Mouse (Mus musculus): Measurements from ENCODE around the gene Mpl.

Mpl gene

DNA sequence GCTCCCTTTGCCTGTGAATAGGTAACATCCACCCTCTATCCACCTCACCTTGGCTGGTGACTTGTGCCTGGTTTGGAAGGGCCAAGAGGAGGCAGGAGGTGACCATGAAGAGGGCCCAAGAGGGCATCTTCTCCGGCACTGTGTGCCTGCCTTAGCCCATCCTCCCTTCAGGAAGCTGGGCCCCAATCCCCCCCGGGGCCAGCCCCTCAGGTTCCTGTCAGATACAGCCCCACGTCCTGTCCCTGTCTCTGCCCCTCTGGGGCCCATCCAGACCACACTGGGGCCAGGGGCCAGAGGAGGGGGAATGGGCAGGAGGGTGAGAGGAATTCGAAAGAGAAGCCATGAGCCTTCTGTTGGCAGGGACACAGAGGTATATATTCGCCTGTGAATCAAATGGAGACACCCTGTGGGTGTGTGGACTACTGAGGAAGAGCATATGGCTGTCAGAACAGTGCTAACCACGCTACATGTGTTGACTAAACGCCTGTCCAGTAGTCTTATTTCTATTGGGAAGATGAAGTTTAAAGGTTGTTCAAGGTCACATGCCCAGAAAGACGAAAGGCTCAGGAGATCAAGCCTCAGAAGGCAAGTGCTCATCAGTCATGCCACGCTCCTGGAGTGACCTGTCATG lies at the start of gene Mpl:
Gene Mpl, minus strand, starts transcription at position 169 of the 631 bp plus-strand sequence.
- DNase-seq = no peak

DNA sequence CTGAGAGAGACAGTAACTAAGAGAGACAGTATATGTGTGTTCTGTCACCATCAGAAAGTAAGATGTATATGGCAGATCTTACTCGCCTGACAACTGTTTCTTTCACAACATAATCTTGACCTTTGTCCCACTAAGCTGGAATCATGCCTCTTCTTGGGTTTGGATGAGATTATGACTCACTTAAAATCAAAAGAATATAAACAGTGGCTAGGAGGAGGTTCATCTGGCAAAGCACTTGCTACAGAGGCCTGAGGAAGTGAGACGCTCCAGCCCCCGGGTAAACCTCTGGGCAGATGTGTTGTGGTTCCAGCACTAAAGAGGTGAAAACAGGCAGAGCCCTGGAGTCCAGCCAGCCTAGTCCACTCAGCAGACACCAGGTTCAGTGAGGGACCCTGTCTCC lies 48.2 kb upstream of the Mpl start:
- DNase-seq = peak; percentile 27 to 65

DNA sequence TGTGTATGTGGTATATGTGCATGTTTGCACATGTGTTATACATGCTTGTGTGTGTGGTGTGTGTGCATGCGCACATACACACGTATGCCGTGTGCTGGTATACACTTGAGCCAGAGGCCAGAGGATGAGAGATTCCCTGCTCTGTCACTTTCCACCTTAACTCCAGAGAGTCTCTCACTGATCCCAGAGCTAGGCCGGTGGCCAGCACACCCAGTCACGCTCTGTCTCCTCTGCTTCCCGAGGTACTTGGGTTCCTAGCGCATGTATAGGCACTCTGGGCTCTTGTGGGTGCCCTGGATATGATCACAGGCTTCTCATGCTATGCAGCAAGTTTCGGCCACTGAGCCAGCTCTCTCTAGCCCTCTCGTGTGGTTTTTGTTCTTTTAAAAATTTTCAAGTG lies 43.5 kb upstream of the Mpl start:
- DNase-seq = peak; percentile 16 to 33

DNA sequence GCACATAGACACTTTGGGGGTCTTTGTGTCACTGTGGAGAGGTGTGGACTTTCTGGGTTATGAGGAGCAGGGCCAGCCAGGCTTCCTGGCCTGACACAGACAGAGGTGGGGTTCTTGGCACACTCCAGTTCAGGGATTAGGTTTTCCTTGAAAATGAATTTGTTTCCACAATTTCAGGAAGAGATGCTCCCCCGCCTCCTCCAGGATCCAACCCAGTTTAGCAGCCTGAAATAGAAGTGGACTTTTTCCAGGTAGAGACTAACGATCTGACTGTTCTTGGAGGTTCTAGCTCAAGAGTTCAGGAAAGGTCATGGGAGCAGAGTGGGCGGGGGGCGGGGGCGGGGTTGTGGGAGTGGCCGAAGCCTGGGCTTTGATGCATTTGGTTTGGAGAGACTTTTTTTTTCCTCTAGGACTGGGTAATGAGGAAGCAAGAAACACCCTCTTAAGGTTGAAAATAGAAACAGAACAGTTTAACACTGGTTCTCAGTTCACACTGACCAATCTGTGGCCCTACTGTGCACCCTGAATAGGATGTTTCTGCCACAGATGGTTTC lies 42.9 kb upstream of the Mpl start:
- DNase-seq = peak; percentile 18 to 24

DNA sequence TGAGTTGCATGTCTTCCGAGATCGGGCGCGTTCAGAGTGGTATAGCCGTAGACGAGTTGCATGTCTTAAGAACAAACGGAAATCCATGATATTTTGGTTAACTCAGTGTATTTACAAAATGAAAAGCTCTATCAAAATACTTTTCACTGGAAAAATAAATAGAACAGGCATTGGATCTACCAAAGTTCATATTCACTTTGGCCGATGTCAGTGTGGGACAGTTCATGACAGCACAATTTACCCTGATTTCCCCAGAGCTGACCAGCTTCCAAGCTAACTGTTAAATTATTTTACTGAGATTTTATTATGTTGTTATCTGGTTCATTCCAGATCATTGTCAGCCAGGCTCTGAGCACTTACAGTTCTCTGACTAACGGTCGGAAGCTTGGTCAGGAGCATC lies 33.1 kb upstream of the Mpl start:
- no peak for DNase-seq

DNA sequence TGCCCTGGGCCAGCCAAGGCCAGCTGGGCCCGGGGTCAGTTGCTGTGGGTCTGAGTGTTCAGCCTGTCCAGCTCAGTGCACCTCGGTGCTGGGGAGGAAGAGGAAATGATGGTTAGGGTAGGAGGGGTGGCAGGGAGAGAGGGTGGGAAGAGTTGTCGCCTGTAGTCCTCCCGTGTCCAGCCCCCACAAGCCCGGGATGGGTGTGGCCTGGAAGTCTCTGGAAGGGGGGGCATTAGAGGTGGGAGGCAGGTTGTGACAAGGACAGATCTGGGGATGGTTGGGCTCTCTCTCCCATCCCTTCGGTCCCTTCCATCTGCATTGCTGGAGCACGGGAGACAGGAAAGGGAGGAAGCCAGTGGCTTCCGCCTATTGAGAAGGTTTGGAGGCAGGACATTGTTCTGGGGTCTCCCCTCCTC lies 32.4 kb upstream of the Mpl start, which contains the start of gene Tie1:
Gene Tie1, minus strand, starts transcription at position 345 of the 416 bp plus-strand sequence.
- peak; percentile 86 to 90 for DNase-seq

DNA sequence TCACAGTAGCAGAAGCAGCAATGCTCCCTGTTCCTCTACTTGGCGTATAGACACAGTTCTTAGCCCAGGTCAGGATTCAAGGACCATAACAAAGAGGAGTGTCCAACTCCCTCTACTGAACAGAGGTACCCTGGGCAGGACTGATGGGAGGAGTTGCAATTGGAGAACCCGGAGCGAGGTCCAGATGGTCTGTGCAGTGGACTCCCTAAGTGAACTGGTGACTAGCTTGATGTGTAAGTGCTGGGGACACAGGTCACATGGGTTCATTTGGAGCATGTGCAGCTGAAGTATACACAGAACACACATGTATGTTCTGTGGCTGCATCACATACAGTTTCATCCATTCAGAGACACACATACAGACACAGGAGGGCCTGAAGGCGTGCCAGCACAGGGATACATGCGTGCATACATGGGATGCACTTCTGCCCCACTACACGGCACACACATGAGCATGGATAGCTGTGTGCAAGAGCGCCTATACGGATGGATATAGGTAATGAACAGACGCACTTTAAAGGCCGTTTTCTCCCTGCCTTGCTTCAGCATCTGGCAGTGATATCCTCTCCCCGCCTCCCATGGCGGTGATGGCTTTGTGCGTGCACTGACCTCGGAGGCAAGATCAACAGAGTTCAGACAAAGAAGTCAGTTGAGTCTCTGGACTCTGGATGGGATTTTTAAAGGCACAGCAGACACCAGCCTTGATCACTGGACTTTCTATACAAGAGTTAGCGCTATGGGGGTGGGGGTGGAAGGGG lies 19.6 kb upstream of the Mpl start:
- no peak for DNase-seq

DNA sequence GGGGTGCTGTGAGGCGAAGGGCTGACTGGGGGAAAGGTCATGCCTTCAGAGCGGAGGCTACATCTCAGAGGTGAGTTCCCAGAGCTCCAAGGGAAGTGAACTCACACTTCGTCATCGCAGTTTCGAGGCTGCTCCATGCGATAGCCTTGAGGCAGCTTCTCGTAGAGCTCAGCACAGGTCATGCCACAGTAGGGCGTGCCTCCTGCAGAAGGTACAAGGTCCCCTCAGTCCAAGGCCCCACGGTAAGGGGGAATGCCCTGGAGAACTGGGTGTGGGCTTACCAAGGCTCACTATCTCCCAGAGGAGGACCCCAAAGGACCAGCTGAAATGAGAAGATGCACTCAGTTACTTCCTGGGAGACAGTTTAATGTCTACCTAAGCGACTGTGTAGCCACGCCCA lies 15.4 kb upstream of the Mpl start:
- no peak for DNase-seq

DNA sequence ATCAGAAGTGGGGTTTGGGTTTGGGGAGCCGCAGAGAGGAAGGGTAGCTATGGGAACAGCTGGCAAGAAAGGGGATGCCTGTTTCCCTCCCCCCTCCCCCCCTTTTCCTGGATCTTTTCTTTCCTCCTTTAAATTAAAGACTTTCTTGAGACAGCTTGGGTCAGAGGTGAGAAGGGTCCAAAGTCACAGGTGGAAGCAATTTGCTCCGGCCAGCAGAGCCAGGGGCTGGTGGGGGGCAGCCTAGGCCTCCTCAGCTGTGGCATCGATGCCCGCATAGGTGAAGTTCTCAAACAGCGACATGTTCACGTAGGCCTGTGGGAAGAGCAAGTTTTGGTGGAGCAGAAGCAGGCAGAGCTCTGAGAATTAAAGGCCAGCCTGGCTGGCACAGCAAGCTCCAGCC lies 14.0 kb upstream of the Mpl start:
- DNase-seq = no peak

DNA sequence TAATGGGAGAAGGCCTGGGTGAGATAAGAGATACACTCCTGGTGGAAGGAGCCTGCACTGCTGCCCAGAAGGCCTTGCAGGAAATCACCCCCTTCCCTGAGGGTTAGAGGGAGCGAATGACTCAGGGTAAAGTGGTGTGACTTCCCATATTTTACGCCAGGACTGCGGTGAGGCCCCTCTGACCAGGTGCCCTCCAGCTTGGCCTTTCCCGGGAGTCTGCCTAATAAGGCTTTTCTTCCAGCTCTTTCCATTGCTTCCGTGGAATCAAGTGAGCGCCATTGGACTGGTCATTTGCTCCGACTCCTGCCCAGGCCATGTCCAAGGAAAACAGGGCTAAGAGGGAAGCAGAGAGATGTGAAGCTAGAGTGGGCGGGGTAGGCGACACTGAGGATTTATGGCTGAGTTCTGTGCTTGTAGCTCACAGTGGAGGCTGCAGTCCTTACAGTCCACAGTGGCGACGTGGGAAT lies 8.4 kb upstream of the Mpl start:
- no peak for DNase-seq

DNA sequence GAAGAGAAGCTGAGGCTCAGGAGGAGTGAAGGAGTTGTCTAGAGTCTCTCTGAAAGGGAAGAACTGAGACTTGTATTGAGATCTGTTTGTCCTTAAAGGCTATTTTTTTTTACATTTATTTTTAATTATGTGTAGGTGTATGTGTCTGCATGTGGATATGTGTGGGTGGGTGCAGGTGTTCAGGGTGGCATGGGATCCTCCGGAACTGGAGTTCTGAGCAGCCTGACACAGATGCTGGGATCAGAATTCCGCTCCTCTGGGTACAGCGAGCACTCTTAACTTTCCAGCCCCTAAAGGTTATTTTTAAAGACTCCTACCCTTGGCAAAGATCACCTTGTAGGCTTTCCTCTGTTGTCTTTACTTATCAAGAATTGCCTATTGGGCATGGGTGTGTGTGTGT lies 7.6 kb upstream of the Mpl start:
- DNase-seq = no peak

DNA sequence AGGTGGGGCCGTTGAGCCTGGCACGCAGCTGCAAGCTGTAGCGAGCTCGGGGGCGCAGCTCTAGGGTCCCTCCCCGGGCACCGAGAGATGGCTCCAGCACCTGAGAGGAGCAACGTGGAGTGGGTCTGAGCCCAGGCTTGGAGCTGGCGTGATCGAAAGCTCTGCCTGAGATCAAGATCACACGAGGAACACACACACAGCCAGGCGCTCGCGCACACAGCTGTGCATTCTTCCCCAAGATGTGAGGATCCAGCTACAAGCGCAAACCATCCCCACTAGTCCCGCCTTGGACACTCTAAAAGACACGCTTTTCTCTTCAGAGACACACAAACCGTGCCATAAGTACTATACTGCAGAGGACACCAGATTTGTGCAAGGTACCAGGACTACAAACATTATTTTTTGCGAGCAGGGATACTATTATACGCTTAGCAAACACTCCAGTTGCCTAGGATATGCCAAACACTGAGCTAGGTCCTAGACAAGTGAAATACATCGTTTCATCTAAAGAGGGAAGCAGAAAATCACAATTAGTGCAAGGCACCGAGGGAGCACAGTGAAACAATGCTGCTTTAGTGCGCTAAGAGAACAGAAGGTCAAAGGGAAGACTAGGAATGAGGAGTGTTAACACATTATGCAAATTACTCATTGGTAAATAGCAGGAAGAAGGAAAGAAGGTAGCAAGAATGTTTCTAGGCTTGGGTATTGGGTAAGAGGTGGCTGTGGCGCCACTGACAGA lies 10.7 kb downstream of the Mpl start:
- DNase-seq = no peak

DNA sequence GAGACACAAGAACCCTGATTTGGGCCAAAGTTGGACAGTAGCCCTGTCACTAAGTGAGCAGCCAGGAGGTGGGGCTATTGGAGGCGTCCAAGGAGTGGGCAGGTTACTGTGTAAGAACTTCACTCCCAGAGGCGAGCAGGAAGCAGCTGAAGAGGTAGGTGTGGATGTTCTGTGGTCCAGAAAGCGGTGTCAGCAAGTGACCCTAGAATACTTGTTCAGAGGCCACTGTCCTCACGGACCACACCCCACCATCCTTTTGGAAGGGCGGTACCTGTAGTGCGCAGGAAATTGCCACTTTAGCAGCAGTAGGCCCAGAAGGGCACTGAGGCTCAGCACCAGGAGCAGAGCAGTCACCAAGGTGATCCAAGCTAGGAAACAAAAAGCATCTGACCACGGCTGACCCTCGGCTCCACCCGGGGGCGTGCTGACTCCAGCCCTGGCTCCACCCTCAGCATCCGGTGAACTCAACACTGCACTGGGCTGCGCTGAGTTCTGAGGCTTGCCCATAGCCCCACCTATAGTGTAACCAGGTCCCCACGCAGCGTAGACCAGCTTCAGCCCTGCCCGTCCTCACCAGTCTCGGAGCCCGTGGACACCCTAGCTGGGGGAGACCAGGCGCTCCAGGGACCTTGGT lies 11.4 kb downstream of the Mpl start:
- DNase-seq = peak; percentile 85 to 88

DNA sequence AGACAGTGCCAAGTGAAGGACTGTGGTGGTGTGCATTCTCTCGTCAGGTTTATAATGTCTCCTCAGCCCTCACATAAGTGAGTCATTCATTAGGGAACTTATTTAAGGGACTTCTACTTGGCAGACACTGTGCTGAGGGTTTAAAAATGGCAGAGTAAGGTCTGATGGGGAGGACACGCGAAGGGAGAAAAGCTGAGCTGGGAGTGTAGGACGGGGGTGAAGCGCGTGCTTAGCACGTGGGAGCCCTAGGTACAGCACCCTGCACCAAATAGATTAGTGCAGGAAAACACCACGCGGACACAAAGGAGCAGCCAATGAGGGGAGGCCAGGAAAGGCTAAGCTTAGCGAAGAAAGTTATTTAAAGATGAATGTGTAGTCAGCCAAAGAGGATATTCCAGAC lies 12.2 kb downstream of the Mpl start:
- DNase-seq = no peak

DNA sequence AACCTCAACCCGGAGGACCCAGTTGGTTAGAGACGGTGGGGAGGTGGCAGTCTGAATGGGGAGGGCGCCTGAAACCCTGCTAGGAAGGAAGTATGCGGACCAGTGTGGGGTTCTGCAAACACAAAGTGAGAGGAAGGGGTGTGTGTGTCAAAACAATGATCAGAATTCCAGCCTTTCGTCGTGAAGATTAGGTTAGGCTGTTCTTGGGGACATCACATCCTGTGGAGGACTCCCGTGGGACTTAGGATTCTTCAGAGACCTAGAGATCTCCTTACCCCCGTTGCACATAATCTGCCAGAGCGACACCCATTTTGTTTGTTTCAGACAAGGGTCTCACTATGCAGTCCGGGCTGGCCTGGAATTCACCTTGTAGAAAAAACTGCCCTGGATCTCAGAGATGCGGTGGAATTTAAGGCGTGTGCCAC lies 19.5 kb downstream of the Mpl start:
- DNase-seq = no peak

DNA sequence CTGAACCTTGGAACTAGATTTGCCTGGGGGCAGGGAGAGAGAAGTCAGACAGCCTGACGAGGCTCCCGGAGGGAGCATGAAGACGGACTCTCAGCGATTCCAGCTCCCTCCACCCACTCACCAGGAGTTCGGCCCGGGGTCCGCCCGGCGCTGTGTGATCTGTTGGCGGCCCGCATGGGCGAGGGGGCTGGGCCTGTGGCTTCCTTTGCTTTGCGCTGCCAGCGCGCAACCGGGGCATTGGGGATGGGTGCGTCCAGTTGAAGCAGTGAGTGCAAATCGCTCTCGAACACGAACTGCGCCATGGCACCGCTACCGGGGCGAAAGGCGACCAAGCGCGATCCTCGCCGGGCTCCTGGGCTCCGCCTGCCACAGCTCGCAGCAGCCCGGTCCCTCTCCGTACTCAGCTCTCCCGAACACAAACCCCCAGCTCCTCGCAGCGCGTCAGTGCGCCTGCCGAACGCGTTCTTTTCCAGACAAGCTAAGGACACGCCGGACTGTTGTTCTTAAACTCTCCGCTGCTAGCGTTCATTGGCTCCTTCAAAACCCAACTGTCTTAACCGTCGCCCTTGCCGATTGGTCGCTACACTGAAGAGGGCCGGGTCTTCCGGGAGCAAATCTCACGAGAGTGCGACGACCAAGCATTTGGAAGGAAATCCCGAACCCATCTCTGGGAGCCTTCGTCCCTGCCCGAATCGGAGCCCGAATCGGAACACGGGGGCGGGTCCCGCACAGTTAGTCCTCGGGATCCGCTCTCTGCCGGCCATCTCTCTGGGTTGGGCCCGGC lies 20.3 kb downstream of the Mpl start, which contains the start of gene Cdc20:
Gene Cdc20, minus strand, starts transcription at position 533 of the 784 bp plus-strand sequence.
- peak; percentile 93 to 95 for DNase-seq

DNA sequence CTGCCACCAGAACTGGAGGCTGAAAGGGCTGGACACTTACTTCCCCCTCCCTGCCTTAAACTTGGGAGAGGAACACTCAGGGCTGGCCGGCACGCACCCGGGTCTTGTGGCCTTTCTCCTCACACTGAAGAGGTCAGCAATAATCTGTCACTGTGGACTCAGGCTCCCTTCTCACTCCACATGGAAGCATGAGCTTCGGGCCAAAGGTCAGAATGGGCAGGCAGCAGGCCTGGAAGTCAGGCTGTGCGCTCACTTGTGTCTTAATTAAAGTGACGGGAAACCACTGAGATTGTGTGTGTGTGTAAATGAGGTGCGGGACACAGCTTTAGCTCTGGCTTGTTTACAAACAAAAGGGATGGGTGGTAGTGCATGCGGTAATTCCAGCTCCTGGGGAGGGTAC lies 25.0 kb downstream of the Mpl start:
- no peak for DNase-seq

DNA sequence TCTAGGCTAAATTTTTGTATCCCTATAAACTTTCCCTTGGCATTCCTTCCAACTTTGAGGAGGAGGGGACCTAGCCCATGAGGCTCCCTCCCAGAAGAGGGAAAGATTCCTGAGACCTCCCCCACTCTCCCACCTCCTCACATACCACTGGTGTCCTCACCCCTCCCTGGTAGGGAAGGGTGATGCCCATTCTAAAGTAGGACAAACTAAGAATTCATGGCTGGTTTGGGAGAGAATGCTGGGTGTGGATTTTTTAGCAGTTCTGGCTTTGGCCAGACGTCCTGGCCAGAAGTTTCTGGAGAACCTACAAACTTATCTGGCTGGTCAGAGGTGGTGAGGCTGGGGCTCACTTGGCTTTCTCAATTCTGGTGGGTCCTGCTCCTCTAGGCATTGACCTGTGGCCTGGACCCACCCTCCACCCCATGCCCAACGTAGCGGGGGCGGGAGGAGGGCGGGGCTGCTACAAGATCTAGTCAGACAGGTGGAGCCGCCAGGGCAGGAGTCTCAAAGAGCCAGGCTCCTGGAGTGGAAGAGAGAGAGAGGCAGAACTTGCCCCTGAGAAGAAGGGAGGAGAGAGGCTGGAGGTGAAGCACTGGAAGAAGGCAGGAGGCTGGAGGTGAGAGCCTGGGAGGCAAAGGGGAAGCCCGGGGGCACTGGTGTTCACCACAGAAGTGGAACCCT lies 28.0 kb downstream of the Mpl start:
- peak; percentile 79 to 87 for DNase-seq

DNA sequence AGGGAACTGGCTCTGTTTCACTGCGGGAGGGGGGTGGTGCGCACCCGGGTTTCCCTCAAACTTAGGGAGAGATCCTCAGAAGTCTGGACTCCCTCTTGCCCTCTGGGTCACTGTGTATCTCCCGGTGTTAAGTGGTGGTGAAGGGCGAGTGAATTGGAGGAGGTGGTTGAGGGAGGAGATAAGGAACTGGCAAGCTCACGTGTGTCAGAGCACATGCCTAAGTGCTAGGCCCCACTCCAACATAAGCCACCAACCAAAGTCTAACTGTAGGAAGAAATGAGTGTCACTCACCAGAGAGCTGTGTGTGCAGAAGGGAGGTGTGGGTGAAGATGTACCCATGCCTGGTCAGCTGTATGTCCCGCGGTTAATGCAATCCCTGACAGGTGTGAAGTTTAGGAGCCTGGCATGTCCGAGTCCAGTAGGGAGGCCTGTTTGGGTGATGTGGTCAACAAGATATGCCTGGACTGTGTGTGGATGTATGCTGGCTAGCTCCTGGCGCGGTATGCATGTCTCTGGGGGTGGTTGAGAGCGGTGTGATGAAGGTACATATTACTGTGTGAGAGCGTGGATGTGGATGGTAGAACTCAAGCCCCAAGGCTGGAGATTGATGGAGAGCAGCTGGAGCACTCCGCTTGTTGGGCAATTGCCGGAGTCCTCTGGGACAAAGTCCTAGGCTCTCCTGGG lies 28.6 kb downstream of the Mpl start:
- peak; percentile 79 to 85 for DNase-seq

DNA sequence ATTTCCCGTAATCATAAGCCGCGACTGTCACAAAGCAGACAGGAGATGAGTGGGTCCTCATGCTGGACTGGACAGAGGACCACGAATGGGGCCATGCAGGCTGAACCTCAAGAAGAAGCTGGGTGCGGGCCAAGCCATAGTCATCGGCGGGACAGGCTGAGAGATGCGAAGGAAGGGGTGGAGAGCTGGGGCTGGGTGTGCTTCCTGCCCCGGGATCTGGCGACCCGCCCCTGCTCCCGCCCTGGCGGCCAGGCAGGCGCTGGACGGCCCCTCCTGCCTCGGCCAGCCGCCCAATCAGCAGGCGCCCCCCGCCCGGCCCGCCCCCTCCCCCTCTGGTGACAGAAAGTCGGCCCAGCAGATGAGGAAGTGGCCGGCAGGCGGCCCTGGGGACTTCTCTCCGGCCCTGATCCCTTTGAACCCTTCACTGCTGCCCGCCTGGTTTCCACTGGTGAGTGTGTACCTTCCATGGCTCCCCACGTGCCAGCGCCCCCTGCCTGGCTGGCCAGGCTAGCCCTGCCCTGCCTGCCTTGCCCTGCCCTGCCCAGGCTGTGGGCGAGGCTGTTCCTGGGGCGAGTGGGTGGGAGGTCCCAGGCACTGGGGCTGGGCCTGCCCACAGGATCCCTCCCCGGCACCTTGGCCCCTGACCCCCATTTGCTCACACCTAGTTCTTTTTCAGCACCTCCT lies 29.4 kb downstream of the Mpl start, which contains the start of gene Elovl1:
Gene Elovl1, plus strand, starts transcription at position 326 of the 684 bp plus-strand sequence.
- DNase-seq = peak; percentile 95 to 96
